Mouse (Mus musculus): ENCODE data around the gene Pde4d. TPM values are rescaled to one million over a fixed set of nuclear protein-coding genes. Genes with fewer than 3 reads are reported as not detected.

Pde4d gene
- total RNA-seq, 2 experiments from 2014 or later, result 103 to 116 TPM

GRCm38 (mm10) chr13:109864311-109864710 lies 1414.6 kb downstream of the Pde4d start:
- DNase-seq (ENCODE audit: low spot score in 2 of 2), result no peak
- intact Hi-C loops (cut with DNase I), result no loop called here

- intact Hi-C loops (cut with DNase I), result no loop called here
- no peak for DNase-seq (ENCODE audit: low spot score in 2 of 2)
These were observed 1430.6 kb downstream of the Pde4d start for GRCm38 (mm10) chr13:109880392-109880791.

DNA sequence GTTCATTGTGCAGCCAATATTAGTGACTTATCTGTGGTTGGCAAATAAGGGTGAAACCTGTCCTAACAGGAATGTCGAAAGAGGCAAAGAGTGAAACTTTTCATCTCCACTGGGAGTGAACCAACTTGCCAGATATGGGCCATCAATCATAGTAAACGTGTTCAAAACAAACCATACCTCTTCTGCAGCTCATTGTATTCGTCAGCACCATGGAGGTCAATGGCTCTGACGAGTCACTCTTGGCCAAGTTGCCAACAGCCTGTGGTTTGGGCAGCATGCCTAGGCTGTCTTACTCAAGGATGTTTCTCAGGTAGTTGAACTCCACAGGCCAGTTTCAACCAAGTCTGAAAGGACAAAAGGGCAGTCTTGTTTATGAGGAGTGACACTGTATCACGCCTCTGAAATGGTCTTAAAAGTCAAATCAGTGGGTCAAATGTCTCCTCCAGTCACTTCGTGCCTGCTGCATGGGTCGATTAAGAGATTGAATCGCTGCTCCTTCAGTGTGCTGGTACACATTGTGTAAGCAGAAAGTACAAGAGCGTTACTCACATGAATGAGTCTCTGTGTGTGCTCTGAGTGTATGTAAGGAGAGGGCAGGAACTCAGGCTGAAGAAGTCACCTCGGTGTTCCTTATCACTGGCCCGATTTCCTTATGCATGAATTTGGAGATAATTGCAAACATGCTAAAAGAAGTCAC lies 1431.6 kb downstream of the Pde4d start:
- DNase-seq (ENCODE audit: low spot score in 2 of 2), result no peak
- intact Hi-C loops (cut with DNase I), result no loop called here

GRCm38 (mm10) chr13:109883636-109884035 lies 1433.9 kb downstream of the Pde4d start:
- DNase-seq (ENCODE audit: low spot score in 2 of 2), result no peak
- intact Hi-C loops (cut with DNase I), result no loop called here

GRCm38 (mm10) chr13:109884812-109885211 lies 1435.1 kb downstream of the Pde4d start:
- intact Hi-C loops (cut with DNase I), result no loop called here
- DNase-seq (ENCODE audit: low spot score in 2 of 2), result no peak

DNA sequence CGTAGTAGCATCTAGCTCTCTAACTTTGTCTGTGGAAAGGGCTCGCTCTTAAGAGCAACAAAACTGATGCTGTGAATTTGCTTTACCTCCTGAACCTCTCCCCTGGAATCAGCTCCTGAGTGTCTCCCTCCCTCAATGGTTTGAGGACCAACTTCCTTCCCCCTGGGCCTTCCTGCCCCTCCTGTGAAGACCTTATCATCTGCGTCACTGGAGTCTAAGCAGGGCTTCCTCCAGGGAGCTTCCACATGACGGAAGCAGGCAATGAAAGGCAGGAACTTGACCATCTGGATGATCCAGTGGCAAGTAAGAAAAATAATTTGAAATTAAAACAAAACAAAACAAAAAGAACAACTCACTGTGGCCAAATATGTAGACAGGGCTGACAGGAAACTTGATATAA lies 1438.5 kb downstream of the Pde4d start:
- DNase-seq (ENCODE audit: low spot score in 2 of 2), result no peak
- intact Hi-C loops (cut with DNase I), result no loop called here

DNA sequence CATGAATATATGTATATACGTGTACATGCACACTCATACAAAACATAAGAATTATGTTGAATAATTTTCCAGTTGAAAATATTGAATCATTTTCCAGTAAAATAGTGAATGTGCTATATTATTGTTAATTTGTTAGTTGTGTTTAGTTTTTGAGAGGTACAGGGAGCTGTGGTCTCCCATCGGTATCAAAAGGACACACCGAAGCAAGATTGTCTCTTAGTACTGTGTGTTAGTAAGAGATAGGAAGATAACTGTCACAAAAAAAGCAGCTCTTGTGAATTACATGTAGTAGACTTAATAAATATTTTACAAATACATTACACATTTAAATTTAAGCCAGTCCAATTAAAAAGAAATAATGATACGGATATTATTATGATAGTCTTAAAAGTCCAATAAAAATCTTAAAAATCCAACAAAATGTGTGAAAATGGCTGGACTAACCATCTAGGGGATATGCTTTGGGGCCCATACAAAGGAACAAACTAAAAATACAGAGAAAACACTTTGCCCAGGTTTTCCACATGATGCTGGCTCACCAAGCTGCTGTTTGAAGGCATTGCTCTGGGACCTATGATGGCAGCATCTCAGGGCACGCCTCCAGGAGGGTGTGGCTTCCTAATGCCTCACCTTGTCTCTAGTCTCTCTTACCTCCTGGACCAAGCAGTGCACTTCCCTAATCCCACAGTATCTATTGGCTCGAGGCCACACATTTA lies 1441.6 kb downstream of the Pde4d start:
- DNase-seq (ENCODE audit: low spot score in 2 of 2), result no peak
- intact Hi-C loops (cut with DNase I), result no loop called here

DNA sequence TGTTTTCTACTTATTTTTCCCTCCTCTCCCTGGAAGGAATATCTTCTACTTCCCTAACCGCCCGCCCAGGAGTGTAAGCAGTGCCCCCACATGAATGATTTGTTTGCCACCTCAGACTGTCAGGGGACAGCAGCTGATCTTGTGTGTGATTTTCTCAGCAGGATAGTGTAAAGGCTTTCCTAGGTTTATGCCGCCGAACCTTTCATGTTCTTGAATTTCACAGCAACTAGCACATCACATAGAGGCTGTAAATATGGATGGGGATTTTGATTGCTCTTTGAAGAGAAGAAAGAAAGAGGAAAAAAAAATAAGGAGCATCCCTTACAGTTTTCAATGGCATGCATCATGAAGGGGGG lies 1442.1 kb downstream of the Pde4d start:
- intact Hi-C loops (cut with DNase I), result no loop called here

GRCm38 (mm10) chr13:109899442-109900428 lies 1450.0 kb downstream of the Pde4d start:
- intact Hi-C loops (cut with DNase I), result loop anchor here (5.0 to 10.0 kb wide), 4 partner anchors 77 to 667 kb away; no protein-coding TSS in a partner anchor
- no peak for DNase-seq (ENCODE audit: low spot score in 2 of 2)

More for the DNA sequence above, 1442.1 kb downstream of the Pde4d start:
- no peak for DNase-seq (ENCODE audit: low spot score in 2 of 2)

- intact Hi-C loops (cut with DNase I), result loop anchor here (5.0 to 10.0 kb wide), 4 partner anchors 80 to 670 kb away; no protein-coding TSS in a partner anchor
- no peak for DNase-seq (ENCODE audit: low spot score in 2 of 2)
These were observed 1452.1 kb downstream of the Pde4d start for GRCm38 (mm10) chr13:109901811-109902210.

DNA sequence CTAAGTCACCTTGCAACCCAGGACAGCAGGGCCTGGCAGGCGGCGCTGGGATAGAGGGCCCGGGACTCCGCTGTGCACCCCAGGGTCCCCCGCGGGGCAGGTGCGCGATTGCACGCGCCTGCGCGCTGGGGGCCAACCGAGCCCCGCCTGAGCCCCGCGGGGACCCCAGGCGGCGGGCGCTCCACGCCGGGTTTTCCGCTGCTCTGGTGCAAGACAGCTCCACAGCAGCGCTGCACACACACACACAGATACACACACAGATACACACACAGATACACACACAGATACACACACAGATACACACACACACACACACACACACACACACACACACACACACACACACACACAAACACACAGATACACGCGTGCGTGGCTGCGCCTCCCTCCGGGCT lies 1452.7 kb downstream of the Pde4d start:
- intact Hi-C loops (cut with DNase I), result loop anchor here (5.0 to 10.0 kb wide), 4 partner anchors 80 to 670 kb away; no protein-coding TSS in a partner anchor
- peak; percentile 53 to 62 for DNase-seq (ENCODE audit: low spot score in 2 of 2)

DNA sequence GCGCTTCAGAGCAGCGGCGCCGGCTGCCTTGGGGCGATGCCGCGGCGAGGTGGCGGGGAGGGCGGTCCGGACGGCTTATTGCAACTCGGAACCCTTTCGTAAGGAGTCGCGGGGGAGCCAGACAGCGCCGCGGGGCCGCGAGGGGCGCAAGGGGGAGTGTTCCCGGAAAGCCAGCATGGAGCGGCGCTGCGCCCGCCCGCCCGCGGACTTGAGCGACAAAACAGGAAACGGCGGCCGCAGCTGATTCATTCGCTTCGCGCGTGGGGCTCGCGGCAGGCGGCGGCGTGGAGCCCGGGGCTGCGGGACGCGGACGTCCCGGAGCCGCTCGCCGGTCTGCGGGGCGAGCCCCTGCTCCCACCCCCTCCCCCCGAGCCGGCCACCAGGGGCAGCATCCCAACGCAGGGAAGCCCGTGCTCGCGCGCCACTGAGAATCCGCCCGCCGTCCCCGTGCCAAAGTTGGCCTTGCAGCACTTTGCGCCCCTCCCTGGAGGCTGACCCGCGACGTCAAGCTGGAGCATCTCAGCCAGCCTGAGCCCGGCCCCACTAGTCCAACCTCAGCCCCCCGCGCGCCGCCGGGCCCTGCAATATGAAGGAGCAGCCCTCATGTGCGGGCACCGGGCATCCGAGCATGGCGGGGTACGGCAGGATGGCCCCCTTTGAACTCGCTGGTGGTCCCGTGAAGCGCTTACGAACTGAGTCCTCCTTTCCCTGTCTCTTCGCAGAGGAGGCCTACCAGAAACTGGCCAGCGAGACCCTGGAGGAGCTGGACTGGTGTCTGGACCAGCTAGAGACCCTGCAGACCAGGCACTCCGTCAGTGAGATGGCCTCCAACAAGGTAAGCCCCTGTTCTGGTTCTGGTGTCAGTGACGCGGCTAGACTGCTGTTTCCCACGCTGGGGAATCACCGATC lies 1453.4 kb downstream of the Pde4d start:
- intact Hi-C loops (cut with DNase I), result loop anchor here (5.0 to 10.0 kb wide), 4 partner anchors 81 to 671 kb away; no protein-coding TSS in a partner anchor
- peak; percentile 46 to 69 for DNase-seq (ENCODE audit: low spot score in 2 of 2)

DNA sequence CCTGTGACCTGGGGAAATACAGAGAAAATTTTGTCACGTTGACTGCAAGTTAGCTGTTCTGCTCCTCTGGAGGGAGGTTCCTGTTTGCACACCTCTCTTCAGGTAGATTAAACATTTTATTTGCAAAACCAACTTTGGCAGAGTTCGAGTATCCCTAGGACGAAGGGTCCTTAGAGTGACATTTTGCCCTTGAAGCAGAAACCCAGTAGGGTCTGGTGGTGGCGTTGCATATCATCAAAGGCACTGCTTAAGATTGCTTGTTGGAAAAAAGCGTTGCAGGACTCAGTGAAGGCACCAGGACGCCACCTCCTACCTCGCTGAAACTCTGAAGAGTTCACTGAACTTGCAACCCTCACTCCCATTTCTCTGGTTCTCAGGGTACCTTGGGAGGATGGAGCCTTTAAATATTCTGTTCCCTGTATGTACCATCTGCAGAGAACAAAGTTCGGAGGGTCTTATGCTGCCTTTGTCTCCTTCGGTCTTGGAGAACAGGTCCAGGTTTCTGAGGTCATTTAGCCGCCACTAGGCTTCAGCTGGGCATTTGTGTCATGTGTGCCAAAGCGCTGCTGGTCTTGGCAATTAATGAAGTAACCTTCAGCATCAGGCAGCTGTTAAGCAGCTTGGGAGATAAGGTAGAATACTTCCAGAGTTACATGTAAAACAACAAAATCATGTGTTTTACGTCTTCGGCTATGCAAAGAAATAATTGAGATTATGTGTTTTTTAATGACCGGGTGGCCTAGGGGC lies 1454.2 kb downstream of the Pde4d start:
- intact Hi-C loops (cut with DNase I), result loop anchor here (5.0 to 10.0 kb wide), 4 partner anchors 82 to 672 kb away; no protein-coding TSS in a partner anchor
- no peak for DNase-seq (ENCODE audit: low spot score in 2 of 2)

DNA sequence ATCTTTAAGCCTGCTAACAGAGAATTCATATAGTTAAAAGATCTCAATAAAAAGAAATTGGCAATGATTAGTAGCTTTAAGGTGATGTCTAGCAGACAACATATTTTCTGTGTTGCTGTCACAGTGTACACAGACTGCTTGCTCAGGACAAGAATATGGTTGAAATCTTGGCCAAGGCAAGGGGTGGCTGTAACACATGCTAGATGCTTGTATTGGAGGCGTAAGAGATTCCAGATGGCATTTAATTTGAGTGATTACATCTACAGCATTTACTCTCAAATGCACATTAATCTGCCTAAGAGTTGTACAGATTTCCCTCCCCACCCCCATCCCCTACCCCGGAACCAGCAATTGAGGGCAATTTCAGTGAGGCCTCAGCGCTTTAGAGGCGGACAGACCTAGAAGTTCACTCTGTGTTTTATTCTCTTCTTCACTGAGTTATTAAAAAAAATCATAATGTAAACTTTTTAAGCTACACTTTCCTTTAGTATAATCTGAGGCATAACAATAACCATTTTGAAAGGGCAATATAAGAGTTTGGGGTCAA lies 1456.7 kb downstream of the Pde4d start:
- no peak for DNase-seq (ENCODE audit: low spot score in 2 of 2)
- intact Hi-C loops (cut with DNase I), result loop anchor here (10.0 kb wide), 1 partner anchor 292 kb away; no protein-coding TSS in a partner anchor

- DNase-seq (ENCODE audit: low spot score in 2 of 2), result peak; percentile 74 to 80
- intact Hi-C loops (cut with DNase I), result loop anchor here (10.0 kb wide), 1 partner anchor 293 kb away; no protein-coding TSS in a partner anchor
These were observed 1457.9 kb downstream of the Pde4d start for GRCm38 (mm10) chr13:109907634-109908033.

GRCm38 (mm10) chr13:109908386-109908785 lies 1458.6 kb downstream of the Pde4d start:
- intact Hi-C loops (cut with DNase I), result loop anchor here (10.0 kb wide), 1 partner anchor 294 kb away; no protein-coding TSS in a partner anchor
- DNase-seq (ENCODE audit: low spot score in 2 of 2), result no peak

- DNase-seq (ENCODE audit: low spot score in 2 of 2), result no peak
- intact Hi-C loops (cut with DNase I), result loop anchor here (10.0 kb wide), 1 partner anchor 294 kb away; no protein-coding TSS in a partner anchor
These were observed 1459.4 kb downstream of the Pde4d start for GRCm38 (mm10) chr13:109909111-109909510.
